Mouse (Mus musculus): ENCODE measurements around the gene Clec2g.
"Not testable (repeated sequence)": the region's sequence is repeated elsewhere in the genome, so short reads cannot be mapped to it uniquely, and the experiment has no call there.

- not testable (repeated sequence) for TF ChIP-seq CTCF (IDR thresholded peaks at IDR 0.05; ENCODE audit: control insufficient read depth, insufficient read depth, insufficient replicate concordance, low read depth, low read length); POLR2A (IDR thresholded peaks at IDR 0.05; ENCODE audit: control insufficient read depth, low read depth, low read length)
Observed at GRCm38 (mm10) chr6:128962108-128962507, 27.9 kb downstream of the Clec2g start.

Measured in testis, adult 2 months (tissue).